Mouse (Mus musculus) urinary bladder, postnatal 4 days (tissue): ENCODE data around the gene Tef.

ENCODE experiments used
- DNase-seq, 2 experiments: peaks; one replicate each; pipeline ENCODE4 v3.0.0; 2021 to 2022; ENCODE audit warnings: low spot score in 2 of 2

Tef gene

GRCm38 (mm10) chr15:81828426-81829207 is 26.4 kb downstream of the Tef start:
- no peak for DNase-seq

GRCm38 (mm10) chr15:81829208-81829580 is 27.0 kb downstream of the Tef start:
- DNase-seq, result no peak

GRCm38 (mm10) chr15:81830530-81830929 is 28.3 kb downstream of the Tef start:
- DNase-seq, result no peak

- DNase-seq, result peak; percentile 84 to 91
These were observed 29.1 kb downstream of the Tef start for GRCm38 (mm10) chr15:81831136-81831825.

GRCm38 (mm10) chr15:81832219-81832618 is 30.0 kb downstream of the Tef start:
- no peak for DNase-seq

DNA sequence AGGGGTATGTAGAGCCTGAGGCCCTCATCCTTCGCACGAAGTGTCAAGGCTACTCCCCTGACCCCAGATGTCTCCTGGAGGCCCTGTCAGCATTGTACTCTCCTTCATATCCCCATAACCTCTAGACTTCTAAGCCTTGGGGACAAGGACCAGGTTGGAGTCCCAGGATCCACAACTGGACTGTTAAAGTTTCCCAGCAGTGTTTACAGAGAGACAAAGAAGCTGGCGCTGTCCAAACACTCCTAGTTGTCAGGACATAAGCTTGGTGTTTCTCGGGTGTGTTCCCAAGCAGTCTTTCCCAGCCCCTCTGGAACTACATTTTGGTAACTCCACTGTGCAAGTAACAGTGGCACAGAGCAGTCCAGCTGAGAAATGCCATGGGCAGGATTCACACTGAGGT is 31.3 kb downstream of the Tef start:
- DNase-seq, result no peak

- DNase-seq, result no peak
These were observed 32.1 kb downstream of the Tef start for GRCm38 (mm10) chr15:81834171-81834841.

- no peak for DNase-seq
These were observed 33.0 kb downstream of the Tef start for GRCm38 (mm10) chr15:81835007-81835880.

- peak; percentile 84 to 91 for DNase-seq
These were observed 34.1 kb downstream of the Tef start for GRCm38 (mm10) chr15:81836124-81836821.

- no peak for DNase-seq
These were observed 35.0 kb downstream of the Tef start for GRCm38 (mm10) chr15:81836966-81837920.

DNA sequence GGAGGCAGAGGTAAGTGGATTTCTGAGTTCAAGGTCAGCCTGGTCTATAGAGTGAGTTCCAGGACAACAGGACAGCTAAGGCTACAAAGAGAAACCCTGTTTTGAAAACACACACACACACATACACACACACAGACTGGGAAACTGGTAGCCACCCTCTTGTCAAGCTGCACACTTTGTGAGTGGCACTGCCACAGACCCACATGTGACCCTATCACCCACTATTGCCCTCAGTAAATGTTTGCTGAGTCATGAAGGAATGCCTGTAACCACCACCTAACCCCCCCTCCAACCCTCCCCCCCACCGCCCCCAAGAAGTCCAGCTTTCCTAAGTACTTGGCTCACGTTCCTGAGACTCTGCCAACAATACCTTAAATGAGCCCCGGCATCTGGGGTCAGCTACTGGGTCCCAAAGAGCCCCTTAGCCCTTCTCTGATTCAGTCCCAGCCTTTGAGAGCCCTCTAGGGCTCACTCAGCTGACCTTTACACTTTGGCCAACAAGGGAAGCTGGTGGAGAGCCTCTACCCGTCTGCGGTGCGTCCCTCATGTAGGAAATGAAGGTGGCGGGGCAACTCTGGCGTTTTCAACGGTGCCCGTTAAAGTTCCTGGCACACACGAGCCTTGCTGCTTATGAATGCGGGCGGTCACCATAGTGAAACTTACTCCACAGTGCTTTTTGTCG is 36.5 kb downstream of the Tef start:
- no peak for DNase-seq

DNA sequence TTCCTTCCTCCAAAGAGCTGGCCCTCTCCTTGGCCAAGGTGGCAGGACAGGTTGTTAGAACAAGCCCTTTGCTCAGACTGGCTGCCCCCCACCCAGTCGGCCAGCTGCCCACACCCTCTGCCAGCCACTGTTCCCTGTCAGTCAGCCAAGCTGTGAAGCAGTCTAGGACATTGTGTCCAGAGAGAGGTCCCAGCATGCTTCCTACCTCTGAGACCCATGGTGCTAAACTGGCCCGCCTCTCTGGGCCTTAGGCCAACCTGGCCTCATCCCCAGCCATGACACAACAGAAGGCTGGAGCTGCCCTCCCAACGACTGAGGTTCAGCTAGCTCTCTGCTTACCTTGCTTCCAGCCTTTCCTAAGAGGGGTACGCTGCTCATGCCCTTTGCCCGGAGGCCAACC is 37.4 kb downstream of the Tef start:
- DNase-seq, result peak; percentile 70 to 75

- no peak for DNase-seq
These were observed 38.1 kb downstream of the Tef start for GRCm38 (mm10) chr15:81840306-81840705.

- DNase-seq, result no peak
These were observed 40.1 kb downstream of the Tef start for GRCm38 (mm10) chr15:81842275-81842674.

- no peak for DNase-seq
These were observed 42.9 kb downstream of the Tef start for GRCm38 (mm10) chr15:81845033-81845625.

DNA sequence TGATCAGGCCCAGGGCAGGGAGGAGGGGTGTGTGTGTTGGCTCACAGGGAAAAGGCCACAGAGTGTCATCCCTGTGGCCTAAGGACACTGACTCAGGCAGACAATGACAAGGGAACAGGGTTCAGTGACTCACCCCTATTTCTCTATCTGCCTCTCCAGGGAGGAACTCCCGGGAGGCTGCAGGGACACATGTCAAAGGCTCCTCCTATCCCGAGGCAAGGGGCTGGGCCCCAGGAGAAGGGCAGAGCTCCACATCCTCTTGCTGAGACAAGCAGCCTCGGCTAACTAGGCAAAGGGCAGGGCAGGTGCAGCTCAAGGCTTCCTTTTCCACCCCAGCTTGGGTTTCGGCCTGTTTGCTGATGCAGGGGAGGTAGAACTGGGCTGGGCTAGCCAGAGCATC is 43.5 kb downstream of the Tef start:
- peak in 1 of 2 experiments; percentile 48 for DNase-seq

DNA sequence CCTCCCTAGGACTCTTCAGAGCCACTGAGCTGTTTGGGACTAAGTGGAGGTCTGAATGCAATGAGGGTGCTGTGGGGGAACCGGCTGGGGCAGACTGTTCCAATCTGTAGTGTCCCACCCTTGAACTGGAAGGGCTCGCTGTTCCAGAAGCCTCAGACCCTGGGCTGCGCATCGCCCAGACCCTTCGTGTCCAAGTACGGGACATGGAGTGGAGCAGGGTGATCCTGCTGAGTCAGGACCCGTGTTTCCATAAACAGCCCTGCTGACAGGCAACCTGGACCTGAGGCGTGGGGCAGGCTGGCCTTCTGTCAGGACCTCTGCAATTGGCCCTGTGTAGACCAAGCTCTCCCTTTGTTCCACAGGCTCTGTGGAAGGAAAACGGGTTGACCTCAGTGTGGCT is 44.5 kb downstream of the Tef start:
- no peak for DNase-seq

- no peak for DNase-seq
These were observed 44.9 kb downstream of the Tef start for GRCm38 (mm10) chr15:81847161-81847560.

- no peak for DNase-seq
These were observed 45.6 kb downstream of the Tef start for GRCm38 (mm10) chr15:81847861-81848260.
